7 mouse cellular contexts compared by ENCODE assay signal in the genomic region with DNA sequence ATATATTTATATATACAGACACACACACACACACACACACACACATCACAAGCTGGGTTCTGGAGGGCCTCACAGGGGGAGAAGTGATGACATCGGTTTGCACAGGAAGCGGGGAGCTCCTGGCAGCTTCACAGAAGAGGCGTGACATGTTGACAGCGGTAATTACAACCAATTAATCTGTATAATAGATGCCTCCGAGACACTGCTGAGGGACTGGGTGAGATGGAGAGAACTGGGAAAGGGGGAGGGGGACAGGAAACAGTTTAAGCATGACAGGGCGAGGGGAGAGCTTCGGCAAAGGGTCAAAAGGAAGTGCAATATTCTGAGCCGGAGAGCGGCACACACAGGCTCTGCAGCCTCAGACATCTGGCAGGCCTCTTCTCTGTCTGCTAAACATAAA.
A peak's percentile ranks its signal among the peaks of the same experiment; 100 is the strongest.
DNase-seq lines count a peak whose midpoint lies in the region; ATAC-seq lines count a peak whose summit lies in the region.

No protein-coding gene starts in this region.

- H3K27ac ChIP-seq in embryonic facial prominence, embryonic 11.5 days (replicated peaks; ENCODE audit: low read depth, low read length), result no peak overlapping the region
- no peak overlapping the region for H3K27ac ChIP-seq in hindbrain, embryonic 11.5 days (ENCODE audit: low read depth, low read length)
- peak overlapping the region; percentile 39; the same call in 1 of the 2 replicates for H3K27ac ChIP-seq in limb, embryonic 13.5 days
- no peak overlapping the region for H3K27ac ChIP-seq in midbrain, embryonic 15.5 days

- H3K4me1 ChIP-seq in embryonic facial prominence, embryonic 11.5 days (ENCODE audit: control insufficient read depth, insufficient read depth, low read length), result no peaks in the 10 kb centered on the region; the same call in 1 of the 2 replicates
- no peaks in the 10 kb centered on the region for H3K4me1 ChIP-seq in hindbrain, embryonic 11.5 days (replicated peaks; ENCODE audit: control insufficient read depth, insufficient read depth, low read length)
- H3K4me1 ChIP-seq in limb, embryonic 13.5 days, result peaks cover 44% of the 10 kb centered on the region
- peaks cover 2% of the 10 kb centered on the region; the same call in 1 of the 2 replicates for H3K4me1 ChIP-seq in midbrain, embryonic 15.5 days

- no peaks in the 10 kb centered on the region for H3K27me3 ChIP-seq in embryonic facial prominence, embryonic 11.5 days (ENCODE audit: control insufficient read depth, insufficient read depth, low read length)
- no peaks in the 10 kb centered on the region for H3K27me3 ChIP-seq in hindbrain, embryonic 11.5 days (ENCODE audit: control insufficient read depth, insufficient read depth, low read length)
- H3K27me3 ChIP-seq in limb, embryonic 13.5 days, result no peaks in the 10 kb centered on the region
- no peaks in the 10 kb centered on the region for H3K27me3 ChIP-seq in midbrain, embryonic 15.5 days (replicated peaks)

- WGBS in embryonic facial prominence, embryonic 11.5 days, result 11% methylated on average over 9 of the region's 9 CpGs
- 14% methylated on average over 9 of the region's 9 CpGs for WGBS in hindbrain, embryonic 11.5 days
- 11% methylated on average over 9 of the region's 9 CpGs for WGBS in limb, embryonic 13.5 days
- 29% methylated on average over 9 of the region's 9 CpGs for WGBS in midbrain, embryonic 15.5 days

- DNase-seq in embryonic facial prominence, embryonic 11.5 days (ENCODE audit: low spot score), result peak; percentile 68
- peak; percentile 62 for DNase-seq in hindbrain, embryonic 11.5 days (ENCODE audit: low spot score)
- peak; percentile 56 for DNase-seq in thymus, postnatal 4 days
- no peak for DNase-seq in layer of hippocampus, adult 11-12 months (ENCODE audit: low spot score)

- H3K4me3 ChIP-seq in embryonic facial prominence, embryonic 11.5 days (ENCODE audit: low read depth, low read length), result no peak overlapping the region
- H3K4me3 ChIP-seq in hindbrain, embryonic 11.5 days (ENCODE audit: low read depth, low read length), result no peak overlapping the region
- H3K4me3 ChIP-seq in limb, embryonic 13.5 days, result no peak overlapping the region
- H3K4me3 ChIP-seq in midbrain, embryonic 15.5 days, result no peak overlapping the region

- H3K9me3 ChIP-seq in embryonic facial prominence, embryonic 11.5 days (replicated peaks; ENCODE audit: control insufficient read depth, low read length), result no peaks in the 10 kb centered on the region
- H3K9me3 ChIP-seq in hindbrain, embryonic 11.5 days (ENCODE audit: control insufficient read depth, low read length), result no peaks in the 10 kb centered on the region
- H3K9me3 ChIP-seq in limb, embryonic 13.5 days, result no peaks in the 10 kb centered on the region
- H3K9me3 ChIP-seq in midbrain, embryonic 15.5 days, result no peaks in the 10 kb centered on the region

- H3K9ac ChIP-seq in embryonic facial prominence, embryonic 11.5 days (replicated peaks; ENCODE audit: low read length), result no peak overlapping the region; the same call in 1 of the 2 replicates
- no peak overlapping the region for H3K9ac ChIP-seq in hindbrain, embryonic 11.5 days (ENCODE audit: low read depth, low read length)
- H3K9ac ChIP-seq in limb, embryonic 13.5 days, result no peak overlapping the region
- H3K9ac ChIP-seq in midbrain, embryonic 15.5 days, result no peak overlapping the region

- ATAC-seq in activated CD4-positive, CD25-positive, alpha-beta regulatory T cell, adult 4 months, result peak; percentile 95
- ATAC-seq in embryonic facial prominence, embryonic 11.5 days (replicated peaks; ENCODE audit: insufficient number of reproducible peaks, low FRiP score, low TSS enrichment, low read depth), result peak; percentile 64
- peak; percentile 85 for ATAC-seq in hindbrain, embryonic 11.5 days (ENCODE audit: low FRiP score)
- peak; percentile 46; the same call in 1 of the 2 replicates for ATAC-seq in limb, embryonic 13.5 days (ENCODE audit: low FRiP score, low read depth)
- peak; percentile 58; the same call in 1 of the 2 replicates for ATAC-seq in midbrain, embryonic 15.5 days (replicated peaks)

- H3K4me2 ChIP-seq in embryonic facial prominence, embryonic 11.5 days (ENCODE audit: low read depth, low read length), result no peak overlapping the region
- H3K4me2 ChIP-seq in hindbrain, embryonic 11.5 days (replicated peaks; ENCODE audit: low read depth, low read length), result no peak overlapping the region
- peak overlapping the region; percentile 40 for H3K4me2 ChIP-seq in limb, embryonic 13.5 days (replicated peaks)
- H3K4me2 ChIP-seq in midbrain, embryonic 15.5 days, result no peak overlapping the region

- no peaks in the 10 kb centered on the region for H3K36me3 ChIP-seq in embryonic facial prominence, embryonic 11.5 days (replicated peaks; ENCODE audit: control insufficient read depth, insufficient read depth, low read depth, low read length)
- no peaks in the 10 kb centered on the region for H3K36me3 ChIP-seq in hindbrain, embryonic 11.5 days (ENCODE audit: control insufficient read depth, insufficient read depth, low read length)
- H3K36me3 ChIP-seq in limb, embryonic 13.5 days, result no peaks in the 10 kb centered on the region
- no peaks in the 10 kb centered on the region for H3K36me3 ChIP-seq in midbrain, embryonic 15.5 days (replicated peaks)
